Mouse (Mus musculus): ENCODE data around the gene Mlf2.

DNA sequence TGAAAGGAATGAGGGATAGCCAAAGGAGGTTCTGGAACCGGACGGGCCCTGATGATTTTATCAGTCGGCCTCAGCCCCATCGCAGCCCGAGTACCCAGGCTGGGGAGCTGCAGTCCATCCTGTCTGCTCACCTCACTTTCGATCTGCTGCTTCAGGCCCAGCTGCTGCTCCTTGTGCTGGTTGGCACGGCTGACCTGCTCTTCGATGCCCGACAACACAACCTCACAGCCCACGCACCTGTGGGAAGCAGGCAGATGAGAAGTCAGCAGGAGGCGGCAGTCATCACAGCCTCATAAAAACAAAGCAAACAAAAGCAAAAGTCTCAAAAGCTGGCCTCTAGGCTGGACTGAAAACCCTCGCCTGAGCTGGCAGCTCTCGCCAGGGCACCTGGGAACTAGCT lies 28.8 kb downstream of the Mlf2 start:
- TF ChIP-seq CHD2 (IDR thresholded peaks at IDR 0.05; ENCODE audit: low read length): no peak
- no peak for TF ChIP-seq RCOR1 (IDR thresholded peaks at IDR 0.05; ENCODE audit: low read depth, low read length)
- TF ChIP-seq ZNF384 (IDR thresholded peaks at IDR 0.05; ENCODE audit: low read depth, low read length): no peak
